Mouse (Mus musculus) hindbrain, embryonic 12.5 days (tissue): ENCODE results near the gene Klhdc7b. TPM values are rescaled to one million over a fixed set of nuclear protein-coding genes. Genes with fewer than 3 reads are reported as not detected.

ENCODE experiments used
- ATAC-seq: fragments of 200-750 bp; cut with Nextera tagmentation; 2 replicates; pipeline ENCODE4 v1.8.0; 2017; ENCODE audit warnings: moderate TSS enrichment; ENCODE audit not compliant: low FRiP score
- H3K27ac ChIP-seq: fragments of 300-500 bp; sonication (generic); 2 replicates; pipeline ENCODE4 v1.5.1; 2016; ENCODE audit warnings: mild to moderate bottlenecking
- H3K27me3 ChIP-seq: fragments of 300-500 bp; sonication (generic); 2 replicates; pipeline ENCODE4 v1.6.1; 2016; ENCODE audit warnings: mild to moderate bottlenecking
- H3K36me3 ChIP-seq: fragments of 300-500 bp; sonication (generic); 2 replicates; pipeline ENCODE4 v1.6.1; 2016; ENCODE audit warnings: mild to moderate bottlenecking
- H3K4me1 ChIP-seq: fragments of 300-500 bp; sonication (generic); 2 replicates; pipeline ENCODE4 v1.6.1; 2016
- H3K4me2 ChIP-seq: fragments of 300-500 bp; sonication (generic); replicated peaks from 2 replicates; pipeline ENCODE4 v1.6.1; 2016; ENCODE audit warnings: mild to moderate bottlenecking
- H3K4me3 ChIP-seq: fragments of 300-500 bp; sonication (generic); 2 replicates; pipeline ENCODE4 v1.5.1; 2016; ENCODE audit warnings: mild to moderate bottlenecking
- H3K9ac ChIP-seq: fragments of 300-500 bp; sonication (generic); 2 replicates; pipeline ENCODE4 v1.6.1; 2016; ENCODE audit warnings: mild to moderate bottlenecking, moderate library complexity
- H3K9me3 ChIP-seq: fragments of 300-500 bp; sonication (generic); replicated peaks from 2 replicates; pipeline ENCODE4 v1.6.1; 2016; ENCODE audit warnings: mild to moderate bottlenecking
- WGBS: fragments of 180-500 bp; shearing (Covaris S2); methylation state at CpG from one replicate; pipeline ENCODE4 v1.1.7; 2016; 5-methylcytosine and 5-hydroxymethylcytosine counted together
- polyA plus RNA-seq: library from polyadenylated mRNA; unstranded; fragments of >200 nt; fragmentation: Nextera tagmentation; extraction: Ambion mirVana; gene quantifications from 2 replicates; pipeline ENCODE4 v1.2.1, GENCODE M21; 2016

Klhdc7b gene
- polyA plus RNA-seq, 1 experiment from 2014 or later, result not detected

DNA sequence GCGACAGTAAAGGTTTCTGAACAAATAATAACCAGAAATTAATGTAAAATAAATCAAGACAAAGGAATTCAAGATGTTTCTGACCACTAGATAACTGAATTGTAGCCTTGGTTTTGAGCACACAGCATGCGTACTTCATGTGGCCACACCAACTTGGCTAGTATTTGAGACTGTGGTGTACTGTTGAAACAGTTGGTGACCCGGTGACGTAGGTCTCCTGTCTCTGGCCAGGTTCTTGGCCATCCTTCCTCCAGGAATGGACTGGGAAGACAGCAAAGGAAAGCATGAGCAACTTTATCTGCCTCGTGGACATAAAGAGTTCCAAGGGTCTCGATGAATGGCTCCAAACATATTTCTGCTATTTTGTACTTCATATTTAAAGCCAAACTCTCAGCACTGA lies 47.1 kb downstream of the Klhdc7b start:
- H3K4me1 ChIP-seq, result peaks cover 15% of the 10 kb centered on the region
- no peaks in the 10 kb centered on the region for H3K9me3 ChIP-seq
- H3K4me3 ChIP-seq, result no peak overlapping the region
- H3K36me3 ChIP-seq, result peaks cover 10% of the 10 kb centered on the region
- 92% methylated on average over 6 of the region's 6 CpGs for WGBS
- no peak for ATAC-seq
- no peak overlapping the region for H3K4me2 ChIP-seq
- no peak overlapping the region for H3K27ac ChIP-seq
- H3K9ac ChIP-seq, result no peak overlapping the region
- H3K27me3 ChIP-seq, result no peaks in the 10 kb centered on the region

DNA sequence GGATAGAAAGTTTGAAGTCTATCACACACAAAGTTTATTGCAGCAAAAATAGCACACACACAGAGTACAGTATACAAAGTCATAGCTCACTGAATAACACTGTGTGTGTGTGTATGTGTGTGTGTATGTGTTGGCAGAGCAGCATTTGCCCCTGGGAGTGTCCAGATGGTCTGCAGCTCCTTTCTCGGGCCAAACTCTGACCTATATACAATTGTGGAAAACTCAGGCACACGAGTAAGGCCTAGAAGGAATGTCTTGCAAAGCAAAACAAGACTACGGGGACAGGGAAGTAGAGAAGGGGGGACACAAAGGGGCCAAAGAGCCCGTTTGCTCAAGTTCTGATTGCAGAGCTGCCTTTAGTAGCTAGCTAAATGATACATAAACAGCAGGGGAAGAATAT lies 48.2 kb downstream of the Klhdc7b start:
- H3K9ac ChIP-seq, result no peak overlapping the region
- WGBS, result 77% methylated on average over 4 of the region's 4 CpGs
- H3K4me3 ChIP-seq, result no peak overlapping the region
- H3K4me1 ChIP-seq, result peaks cover 15% of the 10 kb centered on the region
- no peak overlapping the region for H3K27ac ChIP-seq
- H3K9me3 ChIP-seq, result no peaks in the 10 kb centered on the region
- H3K4me2 ChIP-seq, result no peak overlapping the region
- H3K27me3 ChIP-seq, result no peaks in the 10 kb centered on the region
- no peak for ATAC-seq
- H3K36me3 ChIP-seq, result no peaks in the 10 kb centered on the region

DNA sequence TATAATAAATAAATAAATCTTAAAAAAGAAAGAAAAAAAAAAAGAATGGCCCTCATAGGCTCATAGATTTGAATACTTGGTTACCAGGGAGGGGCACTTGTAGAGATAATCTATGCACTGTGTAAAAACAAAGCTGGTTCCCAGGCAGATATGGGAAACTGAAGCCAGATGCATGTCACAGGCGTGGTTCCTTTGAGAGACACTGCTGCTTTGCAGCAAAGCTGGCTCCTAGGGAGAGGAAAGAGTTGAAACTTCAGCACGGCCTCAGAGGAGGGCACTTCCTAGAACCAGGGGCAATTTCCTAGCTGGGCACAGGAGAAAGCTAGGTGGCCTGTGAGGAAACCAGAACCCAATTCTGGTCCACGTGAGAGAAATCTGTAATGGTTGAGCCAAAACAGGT lies 49.4 kb downstream of the Klhdc7b start:
- ATAC-seq, result no peak
- Histone ChIP-seq H3K4me1 (0 out of 2 replicates have a peak, but pooled peaks cover 6% of the 10 kb centered on the region), H3K4me2 (no peak overlapping the region), H3K36me3 (no peaks in the 10 kb centered on the region), H3K27me3 (no peaks in the 10 kb centered on the region), H3K9ac (no peak overlapping the region), H3K9me3 (no peaks in the 10 kb centered on the region), H3K27ac (no peak overlapping the region), H3K4me3 (no peak overlapping the region)
- WGBS, result 64% methylated on average over 3 of the region's 3 CpGs

DNA sequence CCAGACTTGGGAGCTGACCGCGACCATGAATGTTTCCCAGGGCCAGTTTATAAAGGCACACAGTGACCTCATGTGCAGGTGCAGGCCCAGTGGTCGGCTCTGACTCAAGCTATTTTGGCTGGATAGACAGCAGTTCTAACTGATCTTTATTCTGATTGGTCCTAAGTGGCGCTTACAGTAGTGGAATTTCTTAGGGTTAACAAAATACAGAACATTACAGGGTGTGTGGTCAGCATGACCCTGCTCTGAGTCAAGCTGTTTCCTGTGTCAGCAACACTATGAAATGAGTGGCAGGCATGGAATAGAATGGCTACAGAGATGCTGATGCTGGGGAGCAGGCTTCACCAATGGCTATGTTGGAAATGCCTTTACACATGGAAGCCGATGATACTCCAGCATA lies 51.2 kb downstream of the Klhdc7b start:
- Histone ChIP-seq H3K27me3 (no peaks in the 10 kb centered on the region), H3K4me2 (no peak overlapping the region), H3K4me1 (0 out of 2 replicates have a peak, but pooled peaks cover 2% of the 10 kb centered on the region), H3K4me3 (no peak overlapping the region), H3K36me3 (no peaks in the 10 kb centered on the region), H3K9me3 (no peaks in the 10 kb centered on the region), H3K27ac (no peak overlapping the region), H3K9ac (no peak overlapping the region)
- ATAC-seq, result no peak
- 89% methylated on average over 5 of the region's 5 CpGs for WGBS

Other genes starting within 250 kb of the Klhdc7b start
- 10.0 and 11.4 TPM in 2 replicates for gene Mapk12, start 244.2 kb upstream of the Klhdc7b start, polyA plus RNA-seq
- gene Mapk11, start 235.3 kb upstream of the Klhdc7b start, polyA plus RNA-seq, result 39.0 and 41.9 TPM in 2 replicates
- gene Plxnb2, start 204.1 kb upstream of the Klhdc7b start, polyA plus RNA-seq, result 167 and 169 TPM in 2 replicates
- gene Dennd6b, start 188.4 kb upstream of the Klhdc7b start, polyA plus RNA-seq, result 54.6 and 57.7 TPM in 2 replicates
- gene Ppp6r2, start 173.4 kb upstream of the Klhdc7b start, polyA plus RNA-seq, result 62.3 and 65.2 TPM in 2 replicates
- gene Sbf1, start 69.6 kb upstream of the Klhdc7b start, polyA plus RNA-seq, result 81.1 and 95.5 TPM in 2 replicates
- not detected in 2 replicates for gene Adm2, start 62.2 kb upstream of the Klhdc7b start, polyA plus RNA-seq
- gene Miox, start 50.5 kb upstream of the Klhdc7b start, polyA plus RNA-seq, result not detected in 2 replicates
- 42.5 and 47.3 TPM in 2 replicates for gene Lmf2, start 29.3 kb upstream of the Klhdc7b start, polyA plus RNA-seq
- gene Ncaph2, start 29.2 kb upstream of the Klhdc7b start, polyA plus RNA-seq, result 140 and 151 TPM in 2 replicates
- 4.9 and 6.5 TPM in 2 replicates for gene Sco2, start 11.1 kb upstream of the Klhdc7b start, polyA plus RNA-seq
- gene Tymp, start 7.9 kb upstream of the Klhdc7b start, polyA plus RNA-seq, result 1.4 and 1.6 TPM in 2 replicates
- gene Odf3b, start 5.6 kb upstream of the Klhdc7b start, polyA plus RNA-seq, result 2.6 and 3.2 TPM in 2 replicates
- gene Syce3, start 25.6 kb downstream of the Klhdc7b start, polyA plus RNA-seq, result not detected in 2 replicates
- gene Cpt1b, start 40.9 kb downstream of the Klhdc7b start, polyA plus RNA-seq, result 1.2 TPM in 2 replicates
- 4.1 and 4.6 TPM in 2 replicates for gene C730034F03Rik, start 44.7 kb downstream of the Klhdc7b start, polyA plus RNA-seq
- not detected in 2 replicates for gene Gm44502, start 44.8 kb downstream of the Klhdc7b start, polyA plus RNA-seq
- 67.4 and 72.0 TPM in 2 replicates for gene Chkb, start 45.0 kb downstream of the Klhdc7b start, polyA plus RNA-seq
- 53.3 and 56.7 TPM in 2 replicates for gene Mapk8ip2, start 69.0 kb downstream of the Klhdc7b start, polyA plus RNA-seq
- 19.5 and 19.8 TPM in 2 replicates for gene Arsa, start 92.5 kb downstream of the Klhdc7b start, polyA plus RNA-seq
- 7.5 and 8.1 TPM in 2 replicates for gene Shank3, start 114.7 kb downstream of the Klhdc7b start, polyA plus RNA-seq
- 1.2 and 1.3 TPM in 2 replicates for gene Acr, start 183.4 kb downstream of the Klhdc7b start, polyA plus RNA-seq
- 61.3 and 71.5 TPM in 2 replicates for gene Rabl2, start 207.0 kb downstream of the Klhdc7b start, polyA plus RNA-seq